Mouse (Mus musculus): ENCODE results near the gene Aasdh. TPM values are rescaled to one million over a fixed set of nuclear protein-coding genes. Genes with fewer than 3 reads are reported as not detected.
A peak's percentile ranks its signal among the peaks of the same experiment; 100 is the strongest.

Gene Aasdh
- polyA plus RNA-seq, 1 experiment from 2014 or later: 16.8 TPM

DNA sequence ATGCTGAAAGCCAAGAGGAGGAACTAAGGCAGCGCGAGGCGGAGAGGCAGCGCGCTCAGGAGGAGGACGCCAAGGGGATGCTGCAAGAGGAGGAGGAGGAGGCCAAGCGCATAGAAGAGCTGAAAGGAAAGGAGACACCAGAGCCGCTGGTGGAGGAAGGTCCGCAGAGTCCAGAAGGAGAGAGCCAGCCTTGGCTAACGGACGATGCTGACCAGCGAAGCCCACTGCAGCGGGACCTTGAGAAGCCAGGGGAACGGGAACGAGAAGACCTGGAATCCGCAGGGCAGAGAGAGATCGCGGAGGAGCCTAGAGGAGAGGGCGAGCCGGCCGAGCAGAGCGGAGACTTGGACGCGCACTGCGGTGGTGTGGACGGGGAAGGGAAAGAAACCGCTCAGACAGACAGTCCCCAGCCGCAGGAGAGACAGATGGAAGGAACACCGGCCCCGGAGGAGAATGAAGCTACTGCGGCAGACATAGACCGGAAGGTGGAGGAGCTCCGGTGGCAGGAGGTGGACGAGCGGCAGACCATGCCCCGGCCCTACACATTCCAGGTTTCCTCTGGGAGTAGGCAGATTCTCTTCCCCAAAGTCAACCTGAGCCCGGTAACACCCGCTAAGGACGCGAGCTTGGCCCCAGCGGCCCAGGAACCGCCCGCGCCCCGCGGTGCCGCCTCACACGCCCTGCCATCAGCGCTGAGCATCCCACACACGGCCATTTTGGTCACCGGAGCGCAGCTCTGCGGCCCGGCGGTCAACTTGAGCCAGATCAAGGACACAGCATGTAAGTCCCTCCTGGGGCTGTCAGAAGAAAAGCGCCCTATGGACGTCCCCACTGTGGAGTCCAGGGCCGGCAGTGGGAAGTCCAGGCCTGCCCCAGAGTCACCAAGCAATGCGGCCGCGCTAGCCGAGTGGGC, 48.0 kb downstream of the Aasdh start:
- no peaks in the 10 kb centered on the region for H3K9me3 ChIP-seq (replicated peaks)
- ATAC-seq (replicated peaks; ENCODE audit: low FRiP score): peak; percentile 26; the same call in 1 of the 2 replicates
- H3K4me3 ChIP-seq (replicated peaks): peak overlapping the region; percentile 41
- peak overlapping the region; percentile 44 for H3K9ac ChIP-seq
- WGBS: 20% methylated on average over 62 of the region's 62 CpGs
- H3K4me1 ChIP-seq: peaks cover 22% of the 10 kb centered on the region
- H3K4me2 ChIP-seq: peak overlapping the region; percentile 85
- peaks cover 5% of the 10 kb centered on the region; the same call in 1 of the 2 replicates for H3K36me3 ChIP-seq
- H3K27ac ChIP-seq: no peak overlapping the region
- peaks cover 43% of the 10 kb centered on the region for H3K27me3 ChIP-seq

DNA sequence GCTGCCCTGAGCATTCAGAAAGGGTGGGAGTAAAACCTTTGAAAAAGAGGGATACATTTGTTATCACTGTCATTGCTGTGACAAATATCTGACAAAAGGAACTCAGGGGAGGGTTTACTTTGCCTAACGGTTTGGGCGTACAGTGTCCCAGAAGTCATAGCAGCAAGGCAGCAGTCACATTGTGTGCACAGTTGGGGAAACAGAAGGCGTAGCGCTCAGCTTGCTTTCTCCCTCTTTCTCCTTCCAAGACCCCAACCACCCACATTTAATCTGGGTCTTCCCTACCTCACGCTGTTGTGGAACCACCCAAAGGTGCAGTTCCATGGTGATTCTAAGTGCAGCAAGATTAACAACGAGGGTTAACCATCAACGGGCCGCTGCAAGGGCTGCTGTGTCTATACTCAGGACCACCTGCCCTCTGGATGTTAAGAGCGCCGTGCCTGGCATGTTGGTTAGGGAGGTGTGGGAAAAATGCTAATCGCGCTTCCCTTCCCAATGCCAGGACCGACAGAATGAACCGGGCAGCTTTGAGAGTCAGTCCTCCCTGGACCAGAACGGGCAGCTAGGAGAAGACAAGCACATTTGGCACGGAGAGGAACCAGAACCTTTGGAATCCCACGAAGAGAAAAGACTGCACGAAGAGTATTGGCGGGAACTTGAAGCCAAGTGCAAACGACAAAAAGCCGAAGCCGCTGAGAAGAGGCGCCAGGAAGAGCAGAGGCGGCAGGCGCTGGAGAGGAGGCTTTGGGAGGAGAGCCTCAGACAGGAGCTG, 49.3 kb downstream of the Aasdh start:
- peaks cover 43% of the 10 kb centered on the region for H3K27me3 ChIP-seq
- WGBS: 23% methylated on average over 25 of the region's 25 CpGs
- H3K4me1 ChIP-seq: peaks cover 22% of the 10 kb centered on the region
- H3K9me3 ChIP-seq (replicated peaks): no peaks in the 10 kb centered on the region
- H3K4me3 ChIP-seq (replicated peaks): peak overlapping the region; percentile 41
- no peak overlapping the region for H3K27ac ChIP-seq
- H3K36me3 ChIP-seq: peaks cover 5% of the 10 kb centered on the region; the same call in 1 of the 2 replicates
- ATAC-seq (replicated peaks; ENCODE audit: low FRiP score): no peak
- H3K4me2 ChIP-seq: peak overlapping the region; percentile 85
- 0 out of 2 replicates have a peak overlapping the region, but pooled peaks have one; percentile 44 for H3K9ac ChIP-seq

DNA sequence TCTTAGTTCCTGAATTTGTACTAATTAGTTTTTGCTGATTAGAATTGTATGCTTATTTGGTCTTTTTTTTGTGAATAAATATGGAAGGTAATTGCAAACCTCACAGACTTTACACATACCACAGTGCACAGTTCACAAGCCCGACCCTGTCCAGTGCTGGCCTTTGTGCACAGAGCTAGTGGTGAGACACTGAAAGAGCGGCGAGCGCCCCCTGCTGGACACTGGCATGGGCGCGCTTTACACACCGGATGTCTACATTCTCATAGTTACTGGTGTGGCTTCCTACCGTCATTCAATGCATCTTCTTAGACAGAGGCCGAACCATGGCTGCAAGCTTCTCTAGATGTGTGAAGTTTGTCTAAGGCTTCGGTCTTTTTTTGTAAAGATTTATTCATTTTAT, 51.8 kb downstream of the Aasdh start:
- peak; percentile 83 for ATAC-seq (replicated peaks; ENCODE audit: low FRiP score)
- H3K4me1 ChIP-seq: peaks cover 22% of the 10 kb centered on the region
- 19% methylated on average over 10 of the region's 10 CpGs for WGBS

GRCm38 (mm10) chr5:76851316-76851715, 54.0 kb downstream of the Aasdh start:
- Histone ChIP-seq H3K27ac (no peak overlapping the region), H3K4me1 (peaks cover 5% of the 10 kb centered on the region), H3K4me2 (no peak overlapping the region), H3K9me3 (replicated peaks) (no peaks in the 10 kb centered on the region), H3K4me3 (replicated peaks) (no peak overlapping the region), H3K36me3 (no peaks in the 10 kb centered on the region), H3K27me3 (peaks cover 13% of the 10 kb centered on the region), H3K9ac (no peak overlapping the region)
- ATAC-seq (replicated peaks; ENCODE audit: low FRiP score): no peak
- 79% methylated on average over 4 of the region's 4 CpGs for WGBS

More for the DNA sequence above, 51.8 kb downstream of the Aasdh start:
- H3K4me3 ChIP-seq (replicated peaks): no peak overlapping the region
- peaks cover 36% of the 10 kb centered on the region for H3K27me3 ChIP-seq
- no peaks in the 10 kb centered on the region for H3K9me3 ChIP-seq (replicated peaks)
- 0 out of 2 replicates have a peak, but pooled peaks cover under 1% of the 10 kb centered on the region for H3K36me3 ChIP-seq
- H3K4me2 ChIP-seq: no peak overlapping the region
- H3K9ac ChIP-seq: no peak overlapping the region
- no peak overlapping the region for H3K27ac ChIP-seq

DNA sequence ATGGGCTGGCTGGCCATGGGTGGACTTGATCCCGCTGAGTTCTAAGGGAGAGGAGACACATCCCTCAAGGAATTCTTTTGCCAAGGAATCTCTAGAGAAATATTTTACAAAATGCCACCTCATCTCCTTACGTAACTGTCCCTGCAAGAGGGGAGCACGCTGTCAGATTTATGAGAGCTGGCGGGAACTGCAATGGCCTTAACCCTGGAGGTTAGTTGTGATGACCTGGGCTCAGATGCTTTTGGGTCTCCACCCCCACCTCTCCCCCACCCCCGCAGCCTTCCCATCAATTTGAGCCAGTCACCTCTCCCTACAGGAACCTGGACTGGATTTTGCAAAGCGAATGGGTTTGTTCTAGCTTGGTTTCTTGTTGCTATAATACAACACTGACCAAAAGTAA, 58.2 kb downstream of the Aasdh start:
- no peaks in the 10 kb centered on the region for H3K9me3 ChIP-seq (replicated peaks)
- H3K27ac ChIP-seq: no peak overlapping the region
- no peak overlapping the region for H3K4me3 ChIP-seq (replicated peaks)
- no peak overlapping the region for H3K9ac ChIP-seq
- no peaks in the 10 kb centered on the region for H3K27me3 ChIP-seq
- H3K4me2 ChIP-seq: no peak overlapping the region
- H3K4me1 ChIP-seq: no peaks in the 10 kb centered on the region
- H3K36me3 ChIP-seq: no peaks in the 10 kb centered on the region
- no peak for ATAC-seq (replicated peaks; ENCODE audit: low FRiP score)
- WGBS: 61% methylated on average over 6 of the region's 6 CpGs

DNA sequence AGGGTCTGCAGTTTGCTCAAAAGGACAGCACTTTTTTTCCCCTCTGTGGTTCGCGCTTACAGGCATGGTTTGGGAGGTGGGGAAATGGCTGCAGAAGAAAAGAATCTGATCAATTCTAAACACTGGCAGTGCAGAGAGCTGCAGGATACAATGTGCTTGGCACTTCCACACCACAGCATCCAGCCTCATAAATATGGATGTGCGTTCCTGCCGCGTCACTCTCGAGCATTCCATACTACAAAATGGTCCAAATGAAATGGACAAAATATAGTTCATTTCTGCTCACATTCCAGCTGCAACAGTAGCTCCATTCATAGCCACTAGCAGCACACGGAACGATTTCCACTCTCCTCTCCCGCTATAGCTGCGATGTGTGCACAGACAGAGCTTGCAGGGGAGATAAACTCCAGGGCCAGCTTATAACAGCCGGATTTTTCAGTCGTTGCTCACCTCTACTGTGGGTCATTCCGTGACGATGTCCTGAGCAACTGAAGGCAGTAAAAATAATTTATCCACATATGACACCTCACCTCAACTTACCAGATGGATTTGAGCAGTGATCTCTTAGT, 60.6 kb downstream of the Aasdh start:
- H3K36me3 ChIP-seq: no peaks in the 10 kb centered on the region

DNA sequence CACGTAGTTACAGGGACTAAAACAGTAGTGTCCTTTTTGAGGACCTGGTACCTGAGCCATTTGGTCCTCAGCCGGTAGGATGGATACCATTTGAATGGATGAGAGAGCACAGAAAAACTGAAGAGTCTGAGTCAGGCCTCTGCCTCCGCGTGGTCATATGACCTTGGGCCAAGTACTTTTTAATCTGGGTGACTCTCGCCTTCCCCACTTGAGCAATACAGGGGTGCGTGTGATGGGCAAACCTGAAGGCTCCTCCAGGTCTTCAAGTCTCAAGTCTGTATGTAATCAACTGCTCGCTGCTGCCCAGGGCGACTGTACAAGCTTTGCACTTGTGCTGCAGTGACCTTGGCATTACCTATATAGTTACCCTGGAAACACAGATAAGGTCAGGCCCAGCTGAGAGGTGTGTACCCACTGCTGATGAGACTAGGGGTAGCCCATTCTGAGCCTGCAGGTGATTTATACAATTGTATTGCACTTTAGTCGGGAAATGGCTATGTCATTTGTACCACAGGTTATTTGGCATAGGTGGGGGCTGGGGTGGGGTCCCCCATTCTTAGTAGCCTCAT, 61.4 kb downstream of the Aasdh start:
- no peak overlapping the region for H3K27ac ChIP-seq
- H3K9me3 ChIP-seq (replicated peaks): no peaks in the 10 kb centered on the region
- 85% methylated on average over 9 of the region's 9 CpGs for WGBS
- no peak overlapping the region for H3K4me2 ChIP-seq
- H3K4me3 ChIP-seq (replicated peaks): no peak overlapping the region
- no peak overlapping the region for H3K9ac ChIP-seq
- H3K4me1 ChIP-seq: 0 out of 2 replicates have a peak, but pooled peaks cover 6% of the 10 kb centered on the region
- no peaks in the 10 kb centered on the region for H3K36me3 ChIP-seq
- H3K27me3 ChIP-seq: no peaks in the 10 kb centered on the region
- ATAC-seq (replicated peaks; ENCODE audit: low FRiP score): no peak

More for the DNA sequence above, 60.6 kb downstream of the Aasdh start:
- WGBS: 81% methylated on average over 14 of the region's 14 CpGs
- no peak overlapping the region for H3K4me2 ChIP-seq
- H3K9me3 ChIP-seq (replicated peaks): no peaks in the 10 kb centered on the region
- no peak overlapping the region for H3K9ac ChIP-seq
- H3K27ac ChIP-seq: no peak overlapping the region
- 0 out of 2 replicates have a peak, but pooled peaks cover 6% of the 10 kb centered on the region for H3K4me1 ChIP-seq
- no peaks in the 10 kb centered on the region for H3K27me3 ChIP-seq
- no peak for ATAC-seq (replicated peaks; ENCODE audit: low FRiP score)
- no peak overlapping the region for H3K4me3 ChIP-seq (replicated peaks)

DNA sequence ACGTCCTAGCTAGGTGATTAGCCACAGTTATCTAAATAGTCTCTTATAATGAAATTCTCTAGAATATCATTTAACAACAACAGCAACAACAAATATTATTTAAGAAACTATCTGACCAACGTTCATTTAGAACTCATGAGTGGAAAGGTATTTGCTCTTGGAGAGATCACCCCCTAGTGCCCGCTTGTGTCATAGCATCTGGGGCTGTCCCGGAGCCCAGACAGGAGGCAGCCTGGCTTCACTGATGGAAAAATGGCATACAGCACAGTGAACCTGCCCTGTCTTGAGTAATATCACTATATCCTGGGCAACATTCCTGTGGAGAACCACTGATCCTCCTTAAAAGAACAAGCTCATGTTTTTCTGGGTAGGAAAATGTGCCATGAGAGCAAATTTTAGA, 61.9 kb downstream of the Aasdh start:
- H3K4me1 ChIP-seq: 0 out of 2 replicates have a peak, but pooled peaks cover 6% of the 10 kb centered on the region
- H3K27me3 ChIP-seq: no peaks in the 10 kb centered on the region
- H3K4me2 ChIP-seq: no peak overlapping the region
- H3K9ac ChIP-seq: no peak overlapping the region
- no peaks in the 10 kb centered on the region for H3K9me3 ChIP-seq (replicated peaks)
- H3K27ac ChIP-seq: no peak overlapping the region
- no peak overlapping the region for H3K4me3 ChIP-seq (replicated peaks)
- peak; percentile 60; the same call in 1 of the 2 replicates for ATAC-seq (replicated peaks; ENCODE audit: low FRiP score)
- no peaks in the 10 kb centered on the region for H3K36me3 ChIP-seq
- 20% methylated on average over 4 of the region's 4 CpGs for WGBS

- Histone ChIP-seq H3K9me3 (replicated peaks) (no peaks in the 10 kb centered on the region), H3K27me3 (no peaks in the 10 kb centered on the region), H3K36me3 (no peaks in the 10 kb centered on the region), H3K9ac (no peak overlapping the region), H3K27ac (no peak overlapping the region), H3K4me2 (no peak overlapping the region), H3K4me3 (replicated peaks) (no peak overlapping the region), H3K4me1 (0 out of 2 replicates have a peak, but pooled peaks cover 6% of the 10 kb centered on the region)
- no peak for ATAC-seq (replicated peaks; ENCODE audit: low FRiP score)
- 85% methylated on average over 2 of the region's 2 CpGs for WGBS
These were observed 63.5 kb downstream of the Aasdh start for GRCm38 (mm10) chr5:76841859-76842258.

GRCm38 (mm10) chr5:76839786-76840185, 65.5 kb downstream of the Aasdh start:
- Histone ChIP-seq H3K27me3 (no peaks in the 10 kb centered on the region), H3K4me3 (replicated peaks) (no peak overlapping the region), H3K9me3 (replicated peaks) (no peaks in the 10 kb centered on the region), H3K9ac (no peak overlapping the region), H3K4me1 (0 out of 2 replicates have a peak, but pooled peaks cover 6% of the 10 kb centered on the region), H3K36me3 (no peaks in the 10 kb centered on the region), H3K4me2 (no peak overlapping the region), H3K27ac (no peak overlapping the region)
- 83% methylated on average over 6 of the region's 6 CpGs for WGBS
- ATAC-seq (replicated peaks; ENCODE audit: low FRiP score): no peak

DNA sequence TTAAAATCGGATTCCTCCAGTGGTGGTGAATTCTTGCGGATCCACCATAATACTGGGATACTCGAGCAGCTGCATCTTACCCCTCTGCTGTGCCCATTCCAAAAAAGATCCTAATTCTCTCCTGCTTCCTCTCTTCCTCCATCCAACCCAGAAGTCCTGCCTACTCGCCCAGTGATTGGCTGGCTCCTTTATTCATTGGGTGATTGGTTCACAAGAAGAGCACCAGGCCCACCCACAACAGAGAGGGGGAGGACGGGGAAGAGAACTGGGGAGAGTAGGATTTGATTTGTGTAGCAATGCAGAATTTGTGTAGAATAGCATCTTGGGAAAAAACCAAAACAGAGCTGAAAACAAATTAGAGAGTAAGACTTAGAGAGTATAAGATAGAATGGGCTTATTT, 68.3 kb downstream of the Aasdh start:
- Histone ChIP-seq H3K27ac (no peak overlapping the region), H3K4me3 (replicated peaks) (no peak overlapping the region), H3K4me2 (no peak overlapping the region), H3K4me1 (0 out of 2 replicates have a peak, but pooled peaks cover 6% of the 10 kb centered on the region), H3K9ac (no peak overlapping the region), H3K36me3 (no peaks in the 10 kb centered on the region), H3K9me3 (replicated peaks) (no peaks in the 10 kb centered on the region), H3K27me3 (no peaks in the 10 kb centered on the region)
- no peak for ATAC-seq (replicated peaks; ENCODE audit: low FRiP score)
- 74% methylated on average over 5 of the region's 5 CpGs for WGBS
